Mouse (Mus musculus) bone marrow, adult 2 months (tissue): ENCODE results near the gene Kat2b.

Source experiments
- CTCF ChIP-seq: fragments of 200-500 bp; IDR thresholded peaks from 2 replicates; pipeline ENCODE4 v1.5.1; 2011; ENCODE audit warnings: low read length, control low read depth; ENCODE audit not compliant: control insufficient read depth, insufficient read depth
- POLR2A ChIP-seq: fragments of 200-500 bp; IDR thresholded peaks from 2 replicates; pipeline ENCODE4 v1.6.1; 2011; ENCODE audit warnings: low read depth, mild to moderate bottlenecking, control low read depth, low read length, borderline replicate concordance; ENCODE audit not compliant: control insufficient read depth

- TF ChIP-seq POLR2A = no peak
- TF ChIP-seq CTCF = no peak
These were observed 5.1 kb upstream of the Kat2b start for GRCm38 (mm10) chr17:53561458-53562029.
